ENCODE assay signal across 8 mouse cellular contexts in the genomic region with DNA sequence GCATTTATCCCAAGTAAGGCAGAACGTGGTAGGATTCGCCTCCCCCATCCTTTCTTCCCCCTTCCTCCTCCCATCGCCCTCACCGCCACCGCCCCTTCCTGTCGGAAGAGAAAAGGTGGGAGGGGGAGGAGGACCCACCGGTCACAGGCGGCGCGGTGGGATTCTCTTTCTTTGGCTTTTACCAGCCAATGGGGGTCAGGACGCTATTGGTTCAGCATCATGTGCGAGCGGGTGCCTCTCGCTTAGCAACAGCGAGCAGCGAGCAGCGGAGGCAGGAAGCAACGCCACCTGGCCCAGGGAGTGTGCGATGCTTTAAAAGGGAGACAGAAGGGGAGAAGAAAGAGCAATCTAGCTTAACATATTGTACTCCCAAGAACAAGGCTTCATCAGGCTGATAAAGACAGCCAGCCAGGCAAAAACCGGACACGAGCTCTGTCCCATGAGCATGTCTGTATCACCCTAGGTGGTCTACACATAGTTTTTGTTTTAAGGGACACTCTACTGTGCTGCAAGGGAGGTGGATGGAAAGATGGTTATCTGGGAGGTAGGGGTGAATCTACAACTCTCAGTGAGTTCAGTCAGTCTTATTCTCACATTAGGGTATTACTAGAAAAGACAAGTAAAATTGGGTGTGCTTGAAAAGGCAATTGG.
DNase-seq lines count a peak whose midpoint lies in the region; ATAC-seq lines count a peak whose summit lies in the region.

No protein-coding gene starts in this region.

- H3K4me2 ChIP-seq in heart, embryonic 12.5 days = peak overlapping the region; percentile 74
- H3K4me2 ChIP-seq in kidney, embryonic 14.5 days (replicated peaks; ENCODE audit: low read depth, low read length) = peak overlapping the region; percentile 76
- H3K4me2 ChIP-seq in stomach, embryonic 16.5 days (ENCODE audit: low read depth, low read length) = peak overlapping the region; percentile 84

- peak; percentile 95 for DNase-seq in heart, adult 11 months
- no peak for DNase-seq in heart, adult 8-10 months (ENCODE audit: low spot score)
- DNase-seq in embryo, embryonic 11 days = peak; percentile 95
- DNase-seq in liver = peak; percentile 50
- DNase-seq in naive thymus-derived CD4-positive, alpha-beta T cell, adult 2 months (ENCODE audit: low read depth) = peak; percentile 77

- no peaks in the 10 kb centered on the region for H3K27me3 ChIP-seq in heart, embryonic 12.5 days (replicated peaks)
- no peaks in the 10 kb centered on the region for H3K27me3 ChIP-seq in kidney, embryonic 14.5 days (ENCODE audit: control insufficient read depth, insufficient read depth, low read length)
- H3K27me3 ChIP-seq in stomach, embryonic 16.5 days (ENCODE audit: control insufficient read depth, insufficient read depth, low read length) = no peaks in the 10 kb centered on the region

- under 1% methylated on average over 21 of the region's 21 CpGs for WGBS in heart, embryonic 12.5 days
- 1% methylated on average over 20 of the region's 21 CpGs for WGBS in kidney, embryonic 14.5 days
- WGBS in stomach, embryonic 16.5 days = 2% methylated on average over 18 of the region's 21 CpGs

- no peaks in the 10 kb centered on the region for H3K9me3 ChIP-seq in heart, embryonic 12.5 days (replicated peaks)
- no peaks in the 10 kb centered on the region for H3K9me3 ChIP-seq in kidney, embryonic 14.5 days (ENCODE audit: control insufficient read depth, low read length)
- H3K9me3 ChIP-seq in stomach, embryonic 16.5 days (replicated peaks; ENCODE audit: control insufficient read depth, low read length) = no peaks in the 10 kb centered on the region

- ATAC-seq in heart, embryonic 12.5 days (ENCODE audit: insufficient number of reproducible peaks, low FRiP score) = peak; percentile 48; the same call in 1 of the 2 replicates
- peak; percentile 83 for ATAC-seq in kidney, embryonic 14.5 days (ENCODE audit: low FRiP score, low TSS enrichment)
- peak; percentile 73; the same call in 1 of the 2 replicates for ATAC-seq in stomach, embryonic 16.5 days (ENCODE audit: insufficient read depth, low FRiP score)

- H3K36me3 ChIP-seq in heart, embryonic 12.5 days = no peaks in the 10 kb centered on the region
- H3K36me3 ChIP-seq in kidney, embryonic 14.5 days (ENCODE audit: control insufficient read depth, insufficient read depth, low read length) = no peaks in the 10 kb centered on the region
- no peaks in the 10 kb centered on the region for H3K36me3 ChIP-seq in stomach, embryonic 16.5 days (ENCODE audit: control insufficient read depth, insufficient read depth, low read length)

- peak overlapping the region; percentile 57 for H3K9ac ChIP-seq in heart, embryonic 12.5 days
- peak overlapping the region; percentile 48; the same call in 1 of the 2 replicates for H3K9ac ChIP-seq in kidney, embryonic 14.5 days (ENCODE audit: low read depth, low read length)
- peak overlapping the region; percentile 57 for H3K9ac ChIP-seq in stomach, embryonic 16.5 days (ENCODE audit: low read length)

- H3K4me1 ChIP-seq in heart, embryonic 12.5 days (replicated peaks) = peaks cover 26% of the 10 kb centered on the region
- 0 out of 2 replicates have a peak, but pooled peaks cover 8% of the 10 kb centered on the region for H3K4me1 ChIP-seq in kidney, embryonic 14.5 days (ENCODE audit: control insufficient read depth, insufficient read depth, low read length)
- peaks cover 36% of the 10 kb centered on the region for H3K4me1 ChIP-seq in stomach, embryonic 16.5 days (ENCODE audit: control insufficient read depth, insufficient read depth, low read length)

- H3K4me3 ChIP-seq in heart, embryonic 12.5 days = peak overlapping the region; percentile 45
- H3K4me3 ChIP-seq in kidney, embryonic 14.5 days (ENCODE audit: low read length) = peak overlapping the region; percentile 42
- H3K4me3 ChIP-seq in stomach, embryonic 16.5 days (replicated peaks; ENCODE audit: low read length) = peak overlapping the region; percentile 50

- H3K27ac ChIP-seq in heart, embryonic 12.5 days (ENCODE audit: poor library complexity, severe bottlenecking) = no peak overlapping the region
- peak overlapping the region; percentile 24; the same call in 1 of the 2 replicates for H3K27ac ChIP-seq in kidney, embryonic 14.5 days (ENCODE audit: low read depth, low read length)
- H3K27ac ChIP-seq in stomach, embryonic 16.5 days (ENCODE audit: low read length) = peak overlapping the region; percentile 58; the same call in 1 of the 2 replicates
